ENCODE assay signal across 15 mouse cellular contexts in genomic region chr6:22104211-22104610, GRCm38 (mm10).
A peak's percentile ranks its signal among the peaks of the same experiment; 100 is the strongest.
DNase-seq lines count a peak whose midpoint lies in the region; ATAC-seq and TF ChIP-seq lines count a peak whose summit lies in the region.
"Had no signal": no experiment of that assay in that cellular context is flagged by ENCODE, and none has a peak within 500 bp of the region (broad histone marks: within the 10 kb centered on the region; RNA-seq: fewer than 3 reads in every experiment).

No protein-coding gene starts in this region.

- no peaks in the 10 kb centered on the region for H3K36me3 ChIP-seq in hindbrain, embryonic 14.5 days (replicated peaks; ENCODE audit: control insufficient read depth, insufficient read depth)
- no peaks in the 10 kb centered on the region for H3K36me3 ChIP-seq in hindbrain, embryonic 16.5 days (ENCODE audit: control insufficient read depth, insufficient read depth, low read length)
- peaks cover 7% of the 10 kb centered on the region; the same call in 1 of the 2 replicates for H3K36me3 ChIP-seq in limb, embryonic 13.5 days
- H3K36me3 ChIP-seq in midbrain, postnatal 0 days (ENCODE audit: insufficient read depth, low read length), result no peaks in the 10 kb centered on the region
- H3K36me3 ChIP-seq: heart, embryonic 15.5 days; hindbrain, embryonic 12.5 days; lung, embryonic 15.5 days had no signal

- H3K27ac ChIP-seq in hindbrain, embryonic 14.5 days, result no peak overlapping the region
- H3K27ac ChIP-seq in hindbrain, embryonic 16.5 days (ENCODE audit: low read depth, low read length), result no peak overlapping the region
- H3K27ac ChIP-seq in limb, embryonic 13.5 days, result no peak overlapping the region
- no peak overlapping the region for H3K27ac ChIP-seq in midbrain, postnatal 0 days (ENCODE audit: low read depth, low read length)
- H3K27ac ChIP-seq: heart, embryonic 15.5 days; hindbrain, embryonic 12.5 days; lung, embryonic 15.5 days had no signal

- no peak for ATAC-seq in hindbrain, embryonic 14.5 days (ENCODE audit: low FRiP score)
- ATAC-seq in hindbrain, embryonic 16.5 days, result no peak
- ATAC-seq in limb, embryonic 13.5 days (ENCODE audit: low FRiP score, low read depth), result peak; percentile 36; the same call in 1 of the 2 replicates
- ATAC-seq in midbrain, postnatal 0 days (ENCODE audit: low FRiP score), result no peak
- ATAC-seq in inflammation-experienced regulatory T-cells, adult 6 months, result no peak

- H3K27me3 ChIP-seq in hindbrain, embryonic 14.5 days (ENCODE audit: control insufficient read depth, insufficient read depth, low read length), result no peaks in the 10 kb centered on the region
- no peaks in the 10 kb centered on the region for H3K27me3 ChIP-seq in hindbrain, embryonic 16.5 days (replicated peaks; ENCODE audit: control insufficient read depth, insufficient read depth, low read length)
- no peaks in the 10 kb centered on the region for H3K27me3 ChIP-seq in limb, embryonic 13.5 days
- peaks cover 4% of the 10 kb centered on the region; the same call in 1 of the 2 replicates for H3K27me3 ChIP-seq in midbrain, postnatal 0 days (ENCODE audit: insufficient read depth, low read length)
- H3K27me3 ChIP-seq: heart, embryonic 15.5 days; hindbrain, embryonic 12.5 days; lung, embryonic 15.5 days had no signal

- peak; percentile 42 for DNase-seq in hindbrain, embryonic 14.5 days (ENCODE audit: low spot score)
- peak; percentile 13 for DNase-seq in embryo, embryonic 9.5 days (ENCODE audit: extremely low spot score)
- DNase-seq in midbrain, postnatal 0 days (ENCODE audit: low spot score), result peak; percentile 37
- no peak for DNase-seq in Muller cell, postnatal 12 days (ENCODE audit: inconsistent ontology term)
- DNase-seq in thymus, postnatal 36 days, result no peak
- DNase-seq: cerebellum, adult 9-10 months; gastrocnemius, postnatal 25 days; liver; thymus, postnatal 4 days had no signal

- WGBS in hindbrain, embryonic 14.5 days, result 40% methylated on average over 8 of the region's 8 CpGs
- whole genome bisulfite sequencing in hindbrain, embryonic 16.5 days, result 47% methylated on average over 8 of the region's 8 CpGs
- 25% methylated on average over 8 of the region's 8 CpGs for WGBS in limb, embryonic 13.5 days
- WGBS in midbrain, postnatal 0 days, result 16% methylated on average over 8 of the region's 8 CpGs

- no peak overlapping the region for H3K9ac ChIP-seq in hindbrain, embryonic 14.5 days
- H3K9ac ChIP-seq in hindbrain, embryonic 16.5 days (ENCODE audit: low read depth, low read length), result no peak overlapping the region
- no peak overlapping the region for H3K9ac ChIP-seq in limb, embryonic 13.5 days
- no peak overlapping the region for H3K9ac ChIP-seq in midbrain, postnatal 0 days (replicated peaks; ENCODE audit: low read length, poor library complexity, severe bottlenecking)
- H3K9ac ChIP-seq: heart, embryonic 15.5 days; hindbrain, embryonic 12.5 days; lung, embryonic 15.5 days had no signal

- no peak overlapping the region for H3K4me3 ChIP-seq in hindbrain, embryonic 14.5 days (replicated peaks; ENCODE audit: low read length)
- H3K4me3 ChIP-seq in hindbrain, embryonic 16.5 days (ENCODE audit: low read length), result no peak overlapping the region
- H3K4me3 ChIP-seq in limb, embryonic 13.5 days, result no peak overlapping the region
- H3K4me3 ChIP-seq in midbrain, postnatal 0 days (ENCODE audit: low read depth, low read length), result no peak overlapping the region
- H3K4me3 ChIP-seq: heart, embryonic 15.5 days; hindbrain, embryonic 12.5 days; lung, embryonic 15.5 days had no signal

- no peak overlapping the region for H3K4me2 ChIP-seq in hindbrain, embryonic 14.5 days (replicated peaks)
- no peak overlapping the region for H3K4me2 ChIP-seq in hindbrain, embryonic 16.5 days (ENCODE audit: low read length)
- H3K4me2 ChIP-seq in limb, embryonic 13.5 days (replicated peaks), result no peak overlapping the region
- H3K4me2 ChIP-seq in midbrain, postnatal 0 days (ENCODE audit: low read depth, low read length, poor library complexity, severe bottlenecking), result no peak overlapping the region
- H3K4me2 ChIP-seq: heart, embryonic 15.5 days; hindbrain, embryonic 12.5 days; lung, embryonic 15.5 days had no signal

- no peaks in the 10 kb centered on the region for H3K9me3 ChIP-seq in hindbrain, embryonic 14.5 days (ENCODE audit: control insufficient read depth, low read length)
- H3K9me3 ChIP-seq in hindbrain, embryonic 16.5 days (ENCODE audit: control insufficient read depth, low read length), result no peaks in the 10 kb centered on the region
- H3K9me3 ChIP-seq in limb, embryonic 13.5 days, result no peaks in the 10 kb centered on the region
- no peaks in the 10 kb centered on the region for H3K9me3 ChIP-seq in midbrain, postnatal 0 days (ENCODE audit: low read length)
- H3K9me3 ChIP-seq: heart, embryonic 15.5 days; hindbrain, embryonic 12.5 days; lung, embryonic 15.5 days had no signal

- TF ChIP-seq CTCF in midbrain, postnatal 0 days (IDR thresholded peaks at IDR 0.05), result no peak

- H3K4me1 ChIP-seq in hindbrain, embryonic 14.5 days (replicated peaks; ENCODE audit: control insufficient read depth, insufficient read depth, low read length), result no peaks in the 10 kb centered on the region
- no peaks in the 10 kb centered on the region for H3K4me1 ChIP-seq in hindbrain, embryonic 16.5 days (ENCODE audit: control insufficient read depth, insufficient read depth, low read depth, low read length)
- H3K4me1 ChIP-seq in limb, embryonic 13.5 days, result no peaks in the 10 kb centered on the region
- no peaks in the 10 kb centered on the region for H3K4me1 ChIP-seq in midbrain, postnatal 0 days (ENCODE audit: insufficient read depth, low read length)
- H3K4me1 ChIP-seq: heart, embryonic 15.5 days; hindbrain, embryonic 12.5 days; lung, embryonic 15.5 days had no signal

Comparison
In these comparisons a context has a peak if more than half of its experiments do, and no peak if none do; other contexts are left out.
1. DNase-seq: peak in hindbrain, embryonic 14.5 days (single experiment), embryo, embryonic 9.5 days (single experiment) and midbrain, postnatal 0 days (single experiment); none in Muller cell, postnatal 12 days (single experiment) and thymus, postnatal 36 days (0 of 2).